Mouse (Mus musculus) thymus, postnatal 25 days (tissue): ENCODE results near the gene Trim25.
A peak's percentile ranks its signal among the peaks of the same experiment; 100 is the strongest.

Experiments used
- DNase-seq: peaks from one replicate; pipeline ENCODE4 v3.0.0; 2022

Gene Trim25

DNA sequence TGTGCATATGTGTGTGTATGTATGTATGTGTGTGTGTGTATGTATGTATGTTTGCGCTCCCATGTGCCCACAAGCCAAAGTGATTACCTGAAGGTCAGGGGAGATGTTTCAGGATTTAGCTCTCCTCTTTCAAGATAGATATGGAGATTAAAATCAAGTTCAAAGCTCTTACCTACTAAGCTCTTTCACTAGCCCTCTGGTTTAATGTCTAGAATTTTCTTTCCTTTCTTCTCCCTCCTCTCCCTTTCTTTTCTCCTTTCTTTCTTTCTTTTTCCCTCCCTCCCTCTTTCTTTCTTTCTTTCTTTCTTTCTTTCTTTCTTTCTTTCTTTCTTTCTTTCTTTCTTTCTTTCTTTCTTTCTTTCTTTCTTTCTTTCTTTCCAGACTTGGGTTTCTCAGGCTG lies 67.6 kb downstream of the Trim25 start, which contains the start of gene Dgke:
Gene Dgke (minus strand): TSS at position 101 of the 400 bp plus-strand sequence.
- peak; percentile 20 for DNase-seq

GRCm38 (mm10) chr11:89067301-89067822 lies 68.2 kb downstream of the Trim25 start:
- DNase-seq: peak; percentile 61

DNA sequence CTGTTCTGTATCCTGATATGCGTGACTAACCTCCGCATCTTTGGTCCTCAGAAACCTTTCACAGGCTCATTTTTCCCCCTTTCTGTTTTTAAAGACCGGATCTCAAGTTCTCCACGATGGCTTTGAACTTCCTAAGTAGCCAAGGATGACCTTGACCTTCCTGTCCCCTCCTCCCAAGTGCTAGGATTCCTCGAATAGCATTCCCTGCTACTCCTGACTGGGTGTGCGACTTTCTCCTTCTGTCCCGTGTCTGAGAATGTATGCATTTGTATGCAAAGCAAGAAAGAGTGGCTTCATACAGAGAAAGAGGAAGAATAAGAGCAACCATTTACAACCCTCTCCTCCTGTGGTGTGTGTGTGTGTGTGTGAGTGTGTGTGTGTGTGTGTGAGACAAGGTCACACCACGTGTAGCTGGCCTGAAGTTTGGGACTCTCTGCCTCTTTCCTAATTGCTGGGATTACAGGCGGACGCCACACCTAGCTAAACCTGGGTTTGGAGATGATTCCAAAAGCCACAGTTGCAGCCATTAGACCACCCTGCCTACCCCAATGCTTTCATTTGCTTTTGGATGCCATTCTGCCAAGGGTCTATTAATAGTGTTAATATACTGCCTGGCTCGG lies 68.8 kb downstream of the Trim25 start:
- DNase-seq: peak; percentile 44

DNA sequence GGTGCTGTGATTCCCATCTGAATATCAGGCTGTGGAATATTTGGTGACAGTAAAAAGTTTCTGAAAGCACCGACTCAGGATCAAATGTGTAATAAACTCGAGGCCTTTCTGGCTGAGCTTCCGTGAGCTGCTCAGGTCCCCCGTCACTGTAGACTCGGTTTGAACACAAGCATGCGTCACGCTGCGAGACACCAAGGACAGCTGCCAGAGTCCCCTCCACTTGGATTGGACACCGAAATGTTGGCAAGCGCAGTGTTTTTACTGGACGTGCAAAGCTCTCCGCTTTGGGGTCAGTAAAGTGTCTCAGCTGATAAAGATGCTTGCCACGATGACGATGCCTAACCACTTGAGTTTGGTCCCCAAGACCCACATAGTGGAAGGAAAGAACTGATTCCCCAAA lies 69.5 kb downstream of the Trim25 start:
- DNase-seq: peak; percentile 35

DNA sequence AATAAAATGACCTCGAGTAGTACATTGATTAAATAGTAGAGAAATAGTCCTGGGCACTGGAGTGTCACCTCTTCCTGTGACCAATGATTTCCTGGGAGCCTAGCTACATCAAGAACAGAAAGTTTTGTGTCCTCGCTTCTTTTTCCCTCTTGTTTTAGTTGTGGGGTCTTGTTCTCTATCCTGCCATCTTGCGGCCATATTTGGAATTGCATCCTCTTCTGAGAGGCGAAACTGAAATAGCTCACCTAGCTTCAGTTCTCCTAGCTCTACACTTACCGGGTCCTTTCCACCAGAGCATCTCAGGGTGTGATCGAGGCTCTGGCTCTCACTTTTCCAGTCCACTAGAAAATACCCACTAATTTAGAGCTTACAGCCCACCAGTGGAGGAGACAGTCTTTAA lies 70.1 kb downstream of the Trim25 start:
- DNase-seq: peak; percentile 91
